Mouse (Mus musculus) brain, embryonic 14.5 days (tissue): Measurements from ENCODE around the gene Ano10. TPM values are rescaled to one million over a fixed set of nuclear protein-coding genes. Genes with fewer than 3 reads are reported as not detected.

Experiments used
- DNase-seq: peaks from one replicate; pipeline ENCODE4 v3.0.0-alpha.2; 2011; ENCODE audit warnings: low read depth
- CTCF ChIP-seq: fragments of 200-500 bp; IDR thresholded peaks from 2 replicates; pipeline ENCODE4 v1.5.1; 2012; ENCODE audit warnings: inconsistent platforms, mild to moderate bottlenecking, moderate library complexity, borderline replicate concordance; ENCODE audit not compliant: insufficient read depth, insufficient read length; ENCODE audit errors: extremely low read depth
- POLR2A ChIP-seq: fragments of 200-500 bp; IDR thresholded peaks from 2 replicates; pipeline ENCODE4 v1.6.1; 2012; ENCODE audit warnings: mild to moderate bottlenecking, inconsistent platforms, borderline replicate concordance; ENCODE audit not compliant: poor library complexity, insufficient read depth, insufficient read length, severe bottlenecking; ENCODE audit errors: extremely low read depth
- polyA plus RNA-seq: library from polyadenylated mRNA; depleted of rRNA; stranded (reverse); fragments of >200 nt; gene quantifications from 2 replicates; pipeline ENCODE4 v1.2.3, GENCODE M21; 2012; rRNA removed

The Ano10 gene
- polyA plus RNA-seq, 1 experiment = 41.6 TPM

GRCm38 (mm10) chr9:122127271-122127785, 166.9 kb downstream of the Ano10 start:
- no peak for DNase-seq
- TF ChIP-seq POLR2A (no peak), CTCF (no peak)

- no peak for DNase-seq
- no peak for TF ChIP-seq CTCF
- no peak for TF ChIP-seq POLR2A
Measured at GRCm38 (mm10) chr9:122126790-122127189, 167.4 kb downstream of the Ano10 start.

Other genes starting within 250 kb of the Ano10 start
- 59.8 and 80.6 TPM in 2 replicates for gene Snrk, start 177.2 kb downstream of the Ano10 start, polyA plus RNA-seq
- 15.9 and 18.0 TPM in 2 replicates for gene Abhd5, start 57.2 kb upstream of the Ano10 start, polyA plus RNA-seq